Mouse (Mus musculus) yolk sac, embryonic 10.5 days (tissue): ENCODE data around the gene Sez6l.
A peak's percentile ranks its signal among the peaks of the same experiment; 100 is the strongest.

Experiments
- DNase-seq: peaks from one replicate; pipeline ENCODE4 v3.0.0-alpha.2; 2017; ENCODE audit warnings: low spot score

The Sez6l gene

DNA sequence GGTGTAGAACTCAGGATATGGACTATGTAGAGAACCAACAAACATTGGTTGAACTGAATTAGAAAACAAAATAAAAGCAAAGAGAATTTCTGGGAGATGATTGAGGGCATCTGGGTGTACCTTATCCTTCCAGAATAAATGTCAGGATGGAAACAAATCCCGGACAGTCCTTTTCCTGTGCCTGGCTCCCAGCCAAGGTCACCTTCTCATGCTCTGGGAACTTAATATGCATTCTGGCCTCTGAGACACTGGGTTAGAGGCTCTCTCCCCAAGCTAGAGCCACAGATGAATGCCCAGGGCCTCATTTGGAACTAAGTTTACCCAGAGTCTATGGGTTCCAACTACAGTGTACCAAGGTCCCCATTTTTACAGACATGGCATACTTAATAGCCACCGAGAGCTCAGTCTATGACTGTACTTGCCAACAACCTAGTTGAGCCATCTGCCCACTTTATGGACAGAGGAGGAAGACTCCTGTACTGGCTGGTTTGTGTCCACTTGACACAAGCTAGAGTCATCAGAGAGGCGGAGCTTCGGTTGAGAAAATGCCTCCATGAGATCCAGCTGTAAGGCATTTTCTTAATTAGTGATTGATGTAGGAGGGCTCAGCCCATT, 7.3 kb upstream of the Sez6l start:
- DNase-seq, result no peak

GRCm38 (mm10) chr5:112583304-112583703, 6.3 kb upstream of the Sez6l start:
- no peak for DNase-seq

DNA sequence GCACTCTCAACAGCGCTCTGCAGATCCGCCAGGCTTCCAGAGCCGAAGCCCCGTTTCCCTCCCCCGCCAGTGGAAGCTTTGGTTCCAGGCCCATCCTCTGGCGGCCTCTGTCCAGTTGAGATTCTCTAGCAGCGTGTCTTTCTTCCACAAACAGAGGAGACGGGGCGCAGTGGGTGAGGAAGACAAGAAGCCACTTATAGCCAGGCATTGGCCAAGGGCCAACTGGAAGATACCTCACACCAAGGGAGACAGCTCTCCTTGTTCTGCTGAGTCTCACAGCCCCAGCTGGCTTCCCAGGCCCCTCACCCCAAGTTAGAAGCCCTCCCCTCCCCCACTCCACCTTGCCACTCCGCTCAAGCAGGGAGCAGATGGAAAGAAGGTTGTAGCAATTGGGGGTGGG, 765 bp upstream of the Sez6l start:
- no peak for DNase-seq

GRCm38 (mm10) chr5:112576361-112576992, 508 bp downstream of the Sez6l start:
- DNase-seq, result no peak

GRCm38 (mm10) chr5:112575151-112575915, 1.7 kb downstream of the Sez6l start:
- DNase-seq, result peak; percentile 9

- DNase-seq, result no peak
Observed at GRCm38 (mm10) chr5:112573916-112574315, 3.1 kb downstream of the Sez6l start.

GRCm38 (mm10) chr5:112572217-112572616, 4.8 kb downstream of the Sez6l start:
- DNase-seq, result no peak

DNA sequence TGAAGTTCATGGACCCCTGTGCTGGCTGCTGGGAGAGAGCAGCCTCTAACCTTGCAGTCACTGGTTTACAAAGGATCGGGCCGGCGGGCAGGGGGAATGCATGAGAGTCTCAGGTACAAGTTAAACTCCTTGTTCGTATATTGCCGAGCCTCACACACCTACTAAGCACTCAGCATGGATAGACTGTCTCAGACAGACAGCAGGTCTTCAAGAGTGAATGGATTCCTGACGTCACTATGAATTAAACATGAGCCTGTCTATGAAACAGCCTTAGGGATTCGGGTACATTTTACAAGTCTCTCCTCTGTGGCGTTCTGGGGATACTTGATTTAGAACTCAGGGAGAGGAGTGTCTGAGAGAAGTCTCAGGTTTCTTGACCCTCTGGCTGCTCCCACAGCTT, 11.5 kb downstream of the Sez6l start:
- DNase-seq, result no peak

GRCm38 (mm10) chr5:112565083-112565482, 11.9 kb downstream of the Sez6l start:
- DNase-seq, result no peak

- no peak for DNase-seq
Observed at GRCm38 (mm10) chr5:112560869-112561499, 16.0 kb downstream of the Sez6l start.

DNA sequence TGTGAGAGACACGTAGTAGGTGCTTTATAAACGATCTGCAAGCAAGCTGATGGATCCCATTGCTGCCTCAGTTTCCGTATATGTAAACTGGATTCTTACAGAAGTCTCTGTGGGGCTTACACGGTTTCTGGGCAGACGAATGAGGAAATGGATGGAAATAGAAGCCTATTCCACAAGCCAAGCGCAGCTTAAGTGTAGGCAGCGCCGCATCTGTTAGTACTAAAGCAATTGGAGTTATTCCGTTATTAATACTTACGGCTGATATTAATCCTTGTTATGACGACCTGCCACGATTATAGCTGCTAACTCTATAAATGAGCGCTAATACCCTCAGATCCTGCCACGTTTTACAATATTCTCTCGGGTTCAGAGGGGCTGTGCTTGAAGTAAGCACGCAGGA, 16.8 kb downstream of the Sez6l start:
- DNase-seq, result no peak

DNA sequence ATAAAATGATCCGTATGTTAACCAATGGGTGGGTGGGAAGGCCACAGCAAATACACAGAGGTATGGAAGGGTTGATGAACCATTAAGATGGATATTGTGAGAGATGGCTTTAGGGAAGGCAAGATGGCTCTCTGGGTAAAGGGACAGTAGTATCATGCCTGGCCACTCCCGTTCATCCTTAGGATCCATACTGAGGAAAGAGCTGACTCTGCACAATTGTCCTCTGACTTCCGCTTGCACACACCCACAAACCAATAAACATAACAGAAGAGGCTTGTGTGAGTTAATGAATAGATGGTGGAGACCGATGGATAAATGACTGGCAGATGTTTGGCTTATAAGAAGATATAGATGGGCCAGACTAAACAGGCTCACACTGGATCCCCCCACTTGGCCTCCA, 19.6 kb downstream of the Sez6l start:
- no peak for DNase-seq

DNA sequence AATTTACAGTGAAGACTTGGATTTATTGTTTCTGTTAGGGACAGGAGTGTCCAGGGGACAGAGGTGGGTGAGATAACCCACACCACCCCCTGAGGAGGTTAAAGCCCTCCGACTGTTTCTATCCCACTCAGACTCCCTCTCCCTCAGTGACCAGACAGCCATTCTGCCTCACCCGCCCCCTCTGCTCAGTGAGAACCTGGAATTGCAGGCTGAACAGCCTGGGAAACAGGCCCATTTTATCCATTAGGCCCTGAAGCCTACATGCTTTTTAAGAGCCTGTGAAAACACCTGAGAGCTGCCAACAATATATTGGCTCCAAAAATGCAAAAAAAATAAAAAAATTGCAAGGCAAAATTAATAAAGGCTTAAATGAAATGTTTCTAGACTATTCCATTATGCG, 20.3 kb downstream of the Sez6l start:
- DNase-seq, result no peak

DNA sequence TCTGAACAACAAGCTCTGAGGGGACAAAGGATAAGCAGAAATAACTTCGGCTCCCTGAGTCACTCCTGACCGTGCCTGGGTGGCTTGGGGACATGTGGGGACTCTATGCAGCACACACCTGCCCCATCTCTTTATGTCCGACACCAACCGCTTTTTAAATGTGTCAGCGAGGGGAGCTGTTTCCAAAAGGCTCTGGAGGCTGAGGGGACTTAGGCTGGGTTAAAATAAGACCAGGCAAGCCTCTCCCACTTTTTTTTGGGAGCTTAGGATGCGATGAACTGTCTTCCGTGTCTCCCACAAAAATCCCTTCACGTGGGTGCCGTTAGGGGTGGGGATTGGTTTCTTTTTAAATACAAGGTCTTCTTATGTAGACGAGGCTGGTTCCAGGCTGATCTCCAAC, 22.5 kb downstream of the Sez6l start:
- DNase-seq, result no peak

DNA sequence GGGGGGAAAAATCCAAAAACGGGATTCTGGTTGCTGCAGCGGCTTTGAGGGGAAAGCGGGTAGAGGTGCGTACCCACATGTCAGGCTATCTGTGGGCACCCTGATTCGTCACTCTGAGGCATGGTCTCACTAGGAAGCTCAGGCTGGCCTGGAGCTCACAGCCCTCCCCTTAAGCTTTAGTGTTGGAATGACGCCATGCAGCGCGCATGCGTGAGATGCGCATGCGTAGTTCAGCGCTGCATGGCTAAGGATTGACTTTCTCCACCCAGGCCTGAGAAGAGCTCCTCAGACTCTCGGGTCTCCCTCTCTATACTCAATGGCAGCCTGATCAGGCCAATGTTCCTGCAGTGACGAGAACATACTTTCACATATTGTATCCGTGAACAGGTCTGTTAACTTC, 24.2 kb downstream of the Sez6l start:
- no peak for DNase-seq

DNA sequence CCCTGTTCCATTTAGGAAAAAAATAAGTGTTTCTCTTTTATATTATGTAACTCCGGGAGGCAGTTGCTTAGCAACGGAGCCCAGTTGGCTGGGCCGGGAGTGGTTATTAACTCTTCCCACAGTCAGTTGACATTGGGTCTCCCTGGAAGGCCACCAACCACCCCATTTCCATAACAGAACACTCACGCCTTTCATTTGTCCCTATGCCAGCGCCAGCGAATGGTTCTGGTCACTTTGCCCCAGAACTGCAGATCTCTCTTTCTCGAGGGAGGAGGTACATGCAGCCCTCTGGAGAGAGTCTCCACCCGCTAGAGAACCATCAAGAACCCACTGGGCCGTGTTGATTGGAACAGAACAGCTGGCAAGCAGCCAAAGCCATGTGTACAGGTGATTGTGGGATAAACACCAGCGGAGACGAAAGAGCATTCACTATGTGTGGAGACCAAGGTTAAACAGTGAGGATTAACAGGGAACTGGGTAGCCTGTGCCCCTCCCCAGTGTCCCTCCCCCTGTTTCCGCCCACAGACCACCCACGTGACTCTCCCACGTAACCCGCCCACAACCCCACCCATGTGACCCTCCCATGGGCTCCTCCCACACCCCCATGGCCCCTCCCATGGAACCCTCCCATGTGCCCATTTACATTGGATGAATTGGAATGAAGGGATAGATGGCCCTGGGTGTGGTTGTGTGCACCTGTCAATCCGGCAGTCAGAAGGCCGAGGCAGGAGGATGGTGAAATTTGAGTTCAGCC, 24.8 kb downstream of the Sez6l start:
- DNase-seq, result no peak

DNA sequence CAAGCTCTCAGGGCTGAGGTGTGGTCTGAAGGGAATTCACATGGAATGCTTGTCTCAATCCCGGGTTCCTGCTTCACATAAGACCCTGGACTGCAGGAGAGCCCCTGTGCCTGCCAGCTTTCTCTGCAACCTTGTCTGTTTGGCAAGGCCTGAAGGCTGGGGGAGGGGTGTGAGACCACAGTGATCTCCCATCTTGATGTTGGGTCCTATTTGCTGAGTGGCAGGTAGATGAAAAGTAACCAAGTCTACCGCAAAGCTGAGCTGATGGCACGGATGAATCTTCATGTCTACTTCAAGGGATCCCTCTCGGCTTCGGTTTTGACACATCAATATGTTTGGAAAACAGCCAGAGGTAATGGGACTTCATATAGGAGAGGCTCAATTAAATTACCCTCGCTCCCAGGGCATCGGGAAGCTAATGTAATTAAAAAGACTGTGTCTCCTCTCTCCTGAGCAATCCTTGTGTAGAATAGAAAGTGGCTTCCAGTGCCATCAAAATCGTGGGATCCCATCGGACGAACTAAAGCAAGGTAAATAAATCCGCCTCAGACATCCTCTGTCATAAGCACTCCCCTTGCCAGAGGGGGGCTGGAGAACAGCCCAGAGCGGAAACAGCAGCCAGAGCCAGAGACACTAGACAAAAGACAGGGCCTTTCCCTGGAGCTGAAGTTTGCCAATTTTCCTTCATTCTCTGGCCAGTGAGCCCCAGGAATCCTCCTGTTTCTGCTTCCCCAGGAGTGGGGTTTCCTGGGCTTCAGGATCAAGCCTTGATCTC, 28.0 kb downstream of the Sez6l start:
- no peak for DNase-seq

GRCm38 (mm10) chr5:112546771-112547170, 30.2 kb downstream of the Sez6l start:
- DNase-seq, result no peak

DNA sequence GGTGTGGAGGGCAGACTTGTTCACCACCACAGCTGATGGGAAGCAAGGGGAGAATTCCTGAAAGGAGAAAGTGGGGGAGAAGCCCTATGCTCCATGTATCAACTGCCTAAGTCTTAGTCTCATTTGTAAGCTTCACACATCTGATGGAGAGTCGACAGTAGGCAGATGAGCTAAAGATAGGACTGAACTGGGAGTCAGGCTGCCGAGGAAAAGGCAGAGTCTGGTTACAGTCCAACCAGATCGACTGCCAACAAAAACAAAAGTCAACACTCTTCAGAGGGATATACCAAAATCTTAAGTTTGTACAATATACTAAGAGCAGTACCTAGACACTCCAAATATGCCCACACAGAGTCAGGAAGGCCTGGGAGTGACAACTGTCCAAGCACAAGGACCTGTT, 38.7 kb downstream of the Sez6l start:
- DNase-seq, result no peak

GRCm38 (mm10) chr5:112535868-112536267, 41.1 kb downstream of the Sez6l start:
- DNase-seq, result no peak

- no peak for DNase-seq
Observed at GRCm38 (mm10) chr5:112534146-112534545, 42.8 kb downstream of the Sez6l start.
